Mouse (Mus musculus): ENCODE results near the gene Gm9887.

DNA sequence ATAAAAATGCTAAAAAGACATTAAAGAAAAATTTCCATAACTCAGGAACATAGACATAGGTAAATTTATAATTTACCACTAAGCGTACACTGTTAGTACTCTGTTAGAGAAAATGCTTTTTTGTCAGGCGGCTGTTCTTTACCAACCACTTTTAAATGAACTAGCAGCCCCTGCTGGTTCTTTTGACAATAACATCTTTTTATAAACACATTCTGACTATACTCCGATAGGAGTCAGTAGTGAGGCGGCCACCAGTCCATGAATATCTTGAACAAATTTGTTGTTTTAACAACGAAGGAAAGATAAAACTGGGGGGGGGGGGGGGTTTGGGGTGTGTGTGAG lies 11.6 kb downstream of the Gm9887 start:
- TF ChIP-seq CTCF (IDR thresholded peaks at IDR 0.05; ENCODE audit: extremely low read depth, insufficient read length, insufficient replicate concordance, low read depth, low read length): no peak
- TF ChIP-seq POLR2A (IDR thresholded peaks at IDR 0.05; ENCODE audit: low read depth, low read length): no peak

Measured in small intestine, adult 2 months (tissue).